Mouse (Mus musculus): Measurements from ENCODE around the gene Spag4. TPM values are rescaled to one million over a fixed set of nuclear protein-coding genes. Genes with fewer than 3 reads are reported as not detected.

Spag4 gene
- polyA plus RNA-seq, 2 experiments: 1.1 to 1.2 TPM

DNA sequence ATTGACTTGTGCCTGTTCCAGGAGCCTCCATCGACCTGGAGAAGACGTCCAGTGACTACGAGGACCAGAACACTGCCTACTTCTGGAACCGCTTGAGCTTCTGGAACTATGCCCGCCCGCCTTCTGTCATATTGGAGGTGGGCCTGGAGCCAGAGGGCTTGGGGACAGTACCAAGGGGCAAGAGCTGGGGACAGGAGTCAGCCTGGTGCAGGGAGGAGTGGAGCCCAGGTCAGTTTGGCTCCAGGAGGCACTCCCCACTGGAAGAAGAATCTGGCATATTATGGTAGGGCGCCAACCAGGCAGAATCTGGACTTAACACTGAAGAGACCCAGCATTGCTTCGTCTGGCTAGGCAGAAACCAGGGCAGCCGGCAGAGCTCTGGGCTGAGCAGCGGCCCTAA, 2.9 kb downstream of the Spag4 start:
- Histone ChIP-seq H3K9me3 (ENCODE audit: control insufficient read depth, low read length) (no peaks in the 10 kb centered on the region), H3K27ac (no peak overlapping the region), H3K36me3 (replicated peaks; ENCODE audit: control insufficient read depth, insufficient read depth, low read depth) (peaks cover 1% of the 10 kb centered on the region; the same call in 1 of the 2 replicates), H3K9ac (replicated peaks) (no peak overlapping the region), H3K4me1 (replicated peaks; ENCODE audit: control insufficient read depth in 2 of 2, insufficient read depth in 2 of 2, low read length in 1 of 2) (peaks cover 3 to 9% of the 10 kb centered on the region in 2 experiments; a peak in 3 of 4 replicates), H3K4me2 (ENCODE audit: low read depth) (no peak overlapping the region), H3K4me3 (ENCODE audit: insufficient read depth in 1 of 2, low read depth in 2 of 2, low read length in 2 of 2) (no peak overlapping the region), H3K27me3 (ENCODE audit: control insufficient read depth, insufficient read depth, low read length) (no peaks in the 10 kb centered on the region)
- ATAC-seq (ENCODE audit: insufficient read depth) (no peak), DNase-seq (ENCODE audit: low read depth in 3 of 3, low spot score in 3 of 3) (no peak)
- WGBS (ENCODE audit: insufficient replicate concordance): 80% methylated on average over 10 of the region's 10 CpGs
- no peak for TF ChIP-seq CTCF (IDR thresholded peaks at IDR 0.05; ENCODE audit: low read depth)
- no peak for TF ChIP-seq EP300 (IDR thresholded peaks at IDR 0.05; ENCODE audit: low read depth)

DNA sequence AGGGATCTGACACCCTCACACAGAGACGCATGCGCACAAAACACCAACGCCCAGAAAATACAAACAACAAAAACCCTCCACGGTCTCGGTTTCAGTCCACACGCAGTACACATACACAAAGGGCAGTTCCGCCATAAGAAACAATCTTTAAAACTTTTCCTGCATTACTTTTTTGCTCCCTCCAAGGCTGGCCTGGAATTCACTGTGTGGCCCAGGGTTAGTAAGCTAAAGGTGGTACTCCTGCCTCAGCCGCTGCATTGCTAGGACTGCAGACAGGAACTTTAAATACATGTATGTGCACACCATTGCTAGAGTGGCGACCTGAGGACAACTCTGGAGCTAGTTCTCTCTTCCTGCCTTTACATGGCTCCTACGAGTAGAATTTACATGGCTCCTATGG, 6.3 kb downstream of the Spag4 start:
- no peak for TF ChIP-seq EP300 (IDR thresholded peaks at IDR 0.05; ENCODE audit: low read depth)
- no peak for TF ChIP-seq CTCF (IDR thresholded peaks at IDR 0.05; ENCODE audit: low read depth)
- no peak overlapping the region for H3K4me3 ChIP-seq (ENCODE audit: insufficient read depth in 1 of 2, low read depth in 2 of 2, low read length in 2 of 2)
- peaks cover 0 to 2% of the 10 kb centered on the region in 2 experiments; a peak in 2 of 4 replicates for H3K4me1 ChIP-seq (replicated peaks; ENCODE audit: control insufficient read depth in 2 of 2, insufficient read depth in 2 of 2, low read length in 1 of 2)
- 87% methylated on average over 10 of the region's 10 CpGs for WGBS (ENCODE audit: insufficient replicate concordance)
- DNase-seq (ENCODE audit: low read depth in 3 of 3, low spot score in 3 of 3) (no peak), ATAC-seq (ENCODE audit: insufficient read depth) (no peak)
- no peak overlapping the region for H3K9ac ChIP-seq (replicated peaks)
- H3K27ac ChIP-seq: no peak overlapping the region
- no peaks in the 10 kb centered on the region for H3K9me3 ChIP-seq (ENCODE audit: control insufficient read depth, low read length)
- peaks cover 25% of the 10 kb centered on the region for H3K36me3 ChIP-seq (replicated peaks; ENCODE audit: control insufficient read depth, insufficient read depth, low read depth)
- H3K4me2 ChIP-seq (ENCODE audit: low read depth): no peak overlapping the region
- no peaks in the 10 kb centered on the region for H3K27me3 ChIP-seq (ENCODE audit: control insufficient read depth, insufficient read depth, low read length)

GRCm38 (mm10) chr2:156073725-156074124, 8.8 kb downstream of the Spag4 start:
- peaks cover 45% of the 10 kb centered on the region for H3K36me3 ChIP-seq (replicated peaks; ENCODE audit: control insufficient read depth, insufficient read depth, low read depth)
- DNase-seq (ENCODE audit: low read depth in 3 of 3, low spot score in 3 of 3) (no peak), ATAC-seq (ENCODE audit: insufficient read depth) (no peak)
- no peaks in the 10 kb centered on the region for H3K9me3 ChIP-seq (ENCODE audit: control insufficient read depth, low read length)
- no peaks in the 10 kb centered on the region for H3K4me1 ChIP-seq (replicated peaks; ENCODE audit: control insufficient read depth in 2 of 2, insufficient read depth in 2 of 2, low read length in 1 of 2)
- H3K4me2 ChIP-seq (ENCODE audit: low read depth): no peak overlapping the region
- H3K27ac ChIP-seq: no peak overlapping the region
- 92% methylated on average over 15 of the region's 15 CpGs for WGBS (ENCODE audit: insufficient replicate concordance)
- TF ChIP-seq EP300 (IDR thresholded peaks at IDR 0.05; ENCODE audit: low read depth) (no peak), CTCF (IDR thresholded peaks at IDR 0.05; ENCODE audit: low read depth) (no peak)
- H3K4me3 ChIP-seq (ENCODE audit: insufficient read depth in 1 of 2, low read depth in 2 of 2, low read length in 2 of 2): no peak overlapping the region
- no peak overlapping the region for H3K9ac ChIP-seq (replicated peaks)
- H3K27me3 ChIP-seq (ENCODE audit: control insufficient read depth, insufficient read depth, low read length): no peaks in the 10 kb centered on the region

GRCm38 (mm10) chr2:156077461-156077860, 12.5 kb downstream of the Spag4 start:
- Histone ChIP-seq H3K4me2 (ENCODE audit: low read depth) (no peak overlapping the region), H3K4me3 (ENCODE audit: insufficient read depth in 1 of 2, low read depth in 2 of 2, low read length in 2 of 2) (no peak overlapping the region), H3K36me3 (replicated peaks; ENCODE audit: control insufficient read depth, insufficient read depth, low read depth) (peaks cover 45% of the 10 kb centered on the region), H3K27me3 (ENCODE audit: control insufficient read depth, insufficient read depth, low read length) (no peaks in the 10 kb centered on the region), H3K4me1 (replicated peaks; ENCODE audit: control insufficient read depth in 2 of 2, insufficient read depth in 2 of 2, low read length in 1 of 2) (no peaks in the 10 kb centered on the region), H3K9me3 (ENCODE audit: control insufficient read depth, low read length) (no peaks in the 10 kb centered on the region), H3K9ac (replicated peaks) (no peak overlapping the region), H3K27ac (no peak overlapping the region)
- DNase-seq (ENCODE audit: low read depth in 3 of 3, low spot score in 3 of 3): no peak
- no peak for TF ChIP-seq CTCF (IDR thresholded peaks at IDR 0.05; ENCODE audit: low read depth)
- TF ChIP-seq EP300 (IDR thresholded peaks at IDR 0.05; ENCODE audit: low read depth): no peak
- WGBS (ENCODE audit: insufficient replicate concordance): 75% methylated on average over 7 of the region's 7 CpGs
- no peak for ATAC-seq (ENCODE audit: insufficient read depth)

GRCm38 (mm10) chr2:156078421-156079182, 13.6 kb downstream of the Spag4 start:
- 82% methylated on average over 16 of the region's 16 CpGs for WGBS (ENCODE audit: insufficient replicate concordance)
- no peak for TF ChIP-seq EP300 (IDR thresholded peaks at IDR 0.05; ENCODE audit: low read depth)
- no peak overlapping the region for H3K9ac ChIP-seq (replicated peaks)

More at GRCm38 (mm10) chr2:156078421-156079182, 13.6 kb downstream of the Spag4 start:
- Histone ChIP-seq H3K9me3 (ENCODE audit: control insufficient read depth, low read length) (no peaks in the 10 kb centered on the region), H3K27me3 (ENCODE audit: control insufficient read depth, insufficient read depth, low read length) (no peaks in the 10 kb centered on the region), H3K4me2 (ENCODE audit: low read depth) (no peak overlapping the region), H3K36me3 (replicated peaks; ENCODE audit: control insufficient read depth, insufficient read depth, low read depth) (peaks cover 38% of the 10 kb centered on the region), H3K27ac (no peak overlapping the region), H3K4me3 (ENCODE audit: insufficient read depth in 1 of 2, low read depth in 2 of 2, low read length in 2 of 2) (no peak overlapping the region), H3K4me1 (replicated peaks; ENCODE audit: control insufficient read depth in 2 of 2, insufficient read depth in 2 of 2, low read length in 1 of 2) (peaks cover 4 to 5% of the 10 kb centered on the region in 2 experiments; a peak in 2 of 4 replicates)
- DNase-seq (ENCODE audit: low read depth in 3 of 3, low spot score in 3 of 3) (no peak), ATAC-seq (ENCODE audit: insufficient read depth) (no peak)

Data from liver, embryonic 14.5 days (tissue).